Mouse (Mus musculus) C2C12 (cell line): Measurements from ENCODE around the gene Txndc17. TPM values are rescaled to one million over a fixed set of nuclear protein-coding genes. Genes with fewer than 3 reads are reported as not detected.

ENCODE experiments used
- H3K27me3 ChIP-seq: one replicate; pipeline ENCODE4 v1.6.1; 2011; ENCODE audit not compliant: control insufficient read depth, insufficient read depth, insufficient read length
- H3K36me3 ChIP-seq: one replicate; pipeline ENCODE4 v1.6.1; 2011; ENCODE audit not compliant: control insufficient read depth, insufficient read depth
- H3K4me3 ChIP-seq: one replicate; pipeline ENCODE4 v1.5.1; 2011; ENCODE audit warnings: mild to moderate bottlenecking, control low read depth; ENCODE audit not compliant: poor library complexity, insufficient read depth, severe bottlenecking
- H3K79me2 ChIP-seq: one replicate; pipeline ENCODE4 v1.6.1; 2011; ENCODE audit not compliant: control insufficient read depth, insufficient read depth
- H3K79me3 ChIP-seq: one replicate; pipeline ENCODE4 v1.6.1; 2011; ENCODE audit warnings: low read depth, control low read depth
- H3ac ChIP-seq: one replicate; pipeline ENCODE3; 2011; ENCODE audit warnings: low read depth; ENCODE audit not compliant: control insufficient read depth, insufficient read length
- CEBPB ChIP-seq: IDR thresholded peaks from one replicate; pipeline ENCODE4 v1.6.1; 2011; ENCODE audit warnings: low read depth, mild to moderate bottlenecking, control low read depth, moderate library complexity
- CTCF ChIP-seq: IDR thresholded peaks from one replicate; pipeline ENCODE4 v1.5.1; 2011; ENCODE audit not compliant: control insufficient read depth, insufficient read depth, insufficient read length
- FOSL1 ChIP-seq: IDR thresholded peaks from one replicate; pipeline ENCODE4 v1.8.0; 2011; ENCODE audit warnings: mild to moderate bottlenecking, low read length; ENCODE audit not compliant: poor library complexity, insufficient read depth, severe bottlenecking
- MAX ChIP-seq: IDR thresholded peaks from one replicate; pipeline ENCODE4 v1.6.1; 2011; ENCODE audit warnings: mild to moderate bottlenecking, control low read depth
- MYOD1 ChIP-seq: IDR thresholded peaks from one replicate; pipeline ENCODE4 v1.6.1; 2011; ENCODE audit warnings: low read depth; ENCODE audit not compliant: control insufficient read depth, insufficient read length
- MYOG ChIP-seq: IDR thresholded peaks from one replicate; pipeline ENCODE4 v1.6.1; 2011; ENCODE audit not compliant: control insufficient read depth, insufficient read length; ENCODE audit errors: extremely low read depth
- USF1 ChIP-seq: IDR thresholded peaks from one replicate; pipeline ENCODE4 v1.6.1; 2011; ENCODE audit warnings: low read depth, mild to moderate bottlenecking, control low read depth, moderate library complexity
- polyA plus RNA-seq: library from polyadenylated mRNA; unstranded; fragments of >200 nt; fragmentation: generic; extraction: Trizol; gene quantifications from one replicate; pipeline ENCODE4 v1.2.1, GENCODE M21; 2012; ENCODE audit warnings: missing spikeins

The Txndc17 gene
- polyA plus RNA-seq, 1 experiment: 120 TPM

- Histone ChIP-seq H3K4me3 (no peak overlapping the region), H3K79me2 (no peaks in the 10 kb centered on the region), H3ac (no peak overlapping the region), H3K27me3 (no peaks in the 10 kb centered on the region), H3K79me3 (no peaks in the 10 kb centered on the region), H3K36me3 (peaks cover 68% of the 10 kb centered on the region)
- no peak for TF ChIP-seq MYOG
- no peak for TF ChIP-seq MYOD1
- no peak for TF ChIP-seq MAX
- no peak for TF ChIP-seq FOSL1
- TF ChIP-seq USF1: no peak
- no peak for TF ChIP-seq CEBPB
- no peak for TF ChIP-seq CTCF
Measured at GRCm38 (mm10) chr11:72175966-72176365, 31.4 kb upstream of the Txndc17 start.

GRCm38 (mm10) chr11:72176553-72176952 is 30.8 kb upstream of the Txndc17 start:
- H3K36me3 ChIP-seq: peaks cover 73% of the 10 kb centered on the region
- TF ChIP-seq CEBPB: no peak
- no peak for TF ChIP-seq MYOD1
- no peak for TF ChIP-seq FOSL1
- TF ChIP-seq CTCF: no peak
- no peak for TF ChIP-seq USF1
- TF ChIP-seq MAX: no peak
- TF ChIP-seq MYOG: no peak
- H3ac ChIP-seq: no peak overlapping the region

DNA sequence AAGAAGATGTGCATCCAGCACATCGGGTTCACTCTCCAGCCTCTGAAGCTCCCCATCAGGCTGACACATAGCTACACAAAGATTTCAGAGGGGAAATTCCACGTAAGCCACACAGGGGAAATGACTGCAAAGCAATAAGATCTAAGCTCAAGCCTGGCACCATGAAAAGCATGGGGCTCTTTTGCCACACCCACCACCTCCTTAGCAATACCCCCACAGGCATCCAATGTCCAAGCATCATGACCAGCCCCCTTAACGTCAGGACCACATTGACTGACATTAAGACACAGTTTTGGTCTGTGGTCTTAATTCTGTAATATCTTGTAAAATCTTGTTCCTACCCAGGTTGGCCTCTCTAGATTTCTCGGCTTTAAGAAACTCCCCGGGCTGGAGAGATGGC is 26.8 kb upstream of the Txndc17 start:
- H3K36me3 ChIP-seq: peaks cover 65% of the 10 kb centered on the region
- no peak for TF ChIP-seq CEBPB
- TF ChIP-seq MYOD1: no peak
- TF ChIP-seq MYOG: no peak
- TF ChIP-seq MAX: no peak
- no peak overlapping the region for H3K4me3 ChIP-seq
- no peaks in the 10 kb centered on the region for H3K27me3 ChIP-seq
- H3K79me3 ChIP-seq: no peaks in the 10 kb centered on the region
- H3K79me2 ChIP-seq: peaks cover 8% of the 10 kb centered on the region
- H3ac ChIP-seq: no peak overlapping the region

More at GRCm38 (mm10) chr11:72176553-72176952, 30.8 kb upstream of the Txndc17 start:
- no peak overlapping the region for H3K4me3 ChIP-seq
- H3K27me3 ChIP-seq: no peaks in the 10 kb centered on the region
- H3K79me3 ChIP-seq: no peaks in the 10 kb centered on the region
- H3K79me2 ChIP-seq: no peaks in the 10 kb centered on the region

DNA sequence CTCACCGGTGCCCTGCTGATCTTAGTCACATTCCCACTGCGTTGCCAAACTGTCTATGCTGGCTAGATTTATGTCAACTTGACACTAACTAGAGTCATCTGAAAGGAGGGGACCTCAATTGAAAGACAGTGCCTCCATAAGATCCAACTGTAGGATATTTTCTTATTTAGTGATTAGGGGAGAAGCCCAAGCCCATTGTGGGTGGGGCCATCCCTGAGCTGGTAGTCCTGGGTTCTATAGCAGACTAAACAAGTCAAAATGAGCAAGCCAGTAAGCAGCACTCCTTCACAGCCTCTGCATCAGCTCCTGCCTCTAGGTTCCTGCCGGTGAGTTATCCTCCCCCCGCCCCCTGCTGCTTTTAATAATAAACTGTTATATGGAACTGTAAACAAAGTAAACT is 26.2 kb upstream of the Txndc17 start:
- TF ChIP-seq FOSL1 (no peak), MAX (no peak), MYOD1 (no peak), MYOG (no peak), CTCF (no peak), USF1 (no peak), CEBPB (no peak)
- no peak overlapping the region for H3K4me3 ChIP-seq
- H3K27me3 ChIP-seq: no peaks in the 10 kb centered on the region
- no peak overlapping the region for H3ac ChIP-seq
- peaks cover 61% of the 10 kb centered on the region for H3K36me3 ChIP-seq
- H3K79me3 ChIP-seq: no peaks in the 10 kb centered on the region
- H3K79me2 ChIP-seq: peaks cover 8% of the 10 kb centered on the region

DNA sequence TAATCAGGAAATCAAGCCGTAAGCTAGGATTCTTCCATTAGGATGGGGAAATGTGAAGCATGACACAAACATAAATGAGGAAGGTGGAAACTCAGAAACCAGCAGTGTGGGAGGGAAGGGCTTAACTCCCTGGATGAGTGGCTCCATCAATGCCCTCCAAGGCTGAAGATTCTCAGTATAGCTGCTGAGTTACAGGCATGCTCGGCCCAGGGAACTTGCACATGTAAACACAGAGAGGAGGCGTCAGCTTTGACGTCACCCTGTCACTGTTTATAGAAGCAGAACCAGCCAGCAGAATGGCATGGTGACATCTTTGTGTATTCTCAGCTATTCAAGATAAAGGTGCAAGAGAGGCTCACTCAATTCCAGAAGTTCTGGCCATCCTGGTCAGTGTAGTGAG is 23.1 kb upstream of the Txndc17 start:
- TF ChIP-seq FOSL1 (no peak), CTCF (no peak), MYOG (no peak), MAX (no peak), CEBPB (no peak), USF1 (no peak), MYOD1 (no peak)
- no peak overlapping the region for H3ac ChIP-seq
- H3K36me3 ChIP-seq: peaks cover 53% of the 10 kb centered on the region

GRCm38 (mm10) chr11:72190857-72191256 is 16.5 kb upstream of the Txndc17 start:
- H3K27me3 ChIP-seq: no peaks in the 10 kb centered on the region
- TF ChIP-seq MYOG: no peak
- H3K79me3 ChIP-seq: peaks cover 4% of the 10 kb centered on the region
- peaks cover 11% of the 10 kb centered on the region for H3K79me2 ChIP-seq
- no peak overlapping the region for H3ac ChIP-seq
- peaks cover 53% of the 10 kb centered on the region for H3K36me3 ChIP-seq
- no peak overlapping the region for H3K4me3 ChIP-seq

More for the DNA sequence above, 23.1 kb upstream of the Txndc17 start:
- H3K79me2 ChIP-seq: peaks cover 8% of the 10 kb centered on the region
- H3K79me3 ChIP-seq: no peaks in the 10 kb centered on the region
- no peak overlapping the region for H3K4me3 ChIP-seq
- H3K27me3 ChIP-seq: no peaks in the 10 kb centered on the region
